Mouse (Mus musculus) heart, adult 2 months (tissue): ENCODE measurements at regions not wholly inside any gene's neighbourhood (a gene's known extent, or its start where the extent isn't known, plus 50 kb on each side); places are given as distances from the start of the nearest gene placed in this dataset.

Source experiments
- CTCF ChIP-seq: fragments of 200-600 bp; IDR thresholded peaks from 2 replicates; pipeline ENCODE4 v1.8.1; 2022; ENCODE audit warnings: antibody characterized with exemption, mild to moderate bottlenecking, moderate library complexity
- EP300 ChIP-seq: fragments of 200-500 bp; IDR thresholded peaks from 2 replicates; pipeline ENCODE4 v1.6.1; 2011; ENCODE audit warnings: low read depth, low read length, control low read depth; ENCODE audit not compliant: insufficient read depth
- POLR2A ChIP-seq: fragments of 200-500 bp; IDR thresholded peaks from 2 replicates; pipeline ENCODE4 v1.6.1; 2011; ENCODE audit warnings: mild to moderate bottlenecking, low read depth, low read length, control low read depth; ENCODE audit not compliant: insufficient read depth

DNA sequence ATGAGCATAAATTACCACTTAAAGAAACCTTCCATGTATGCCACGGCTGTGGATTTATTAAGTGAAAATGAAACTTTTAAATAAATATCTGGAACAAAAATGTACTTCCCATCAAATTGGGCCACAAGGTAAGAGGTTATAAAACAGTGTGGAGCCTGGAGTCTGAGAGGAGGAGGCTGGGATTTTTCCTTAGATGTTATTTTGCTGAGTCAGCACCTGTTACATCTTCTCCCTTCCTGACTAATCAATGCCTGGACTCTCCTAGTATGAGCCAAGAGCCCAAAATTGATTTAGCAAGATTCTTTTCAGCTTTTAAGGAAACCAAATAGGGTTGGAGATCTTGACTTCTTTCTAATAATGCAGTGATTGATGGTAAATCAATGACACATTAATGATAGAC is 203.0 kb downstream of the Osr1 start:
- TF ChIP-seq EP300 (no peak), CTCF (no peak), POLR2A (no peak)
